Mouse (Mus musculus) brain, embryonic 14.5 days (tissue): ENCODE results near the gene Tmem274. TPM values are rescaled to one million over a fixed set of nuclear protein-coding genes. Genes with fewer than 3 reads are reported as not detected.

Experiments
- DNase-seq: peaks from one replicate; pipeline ENCODE4 v3.0.0-alpha.2; 2011; ENCODE audit warnings: low read depth
- CTCF ChIP-seq: fragments of 200-500 bp; IDR thresholded peaks from 2 replicates; pipeline ENCODE4 v1.5.1; 2012; ENCODE audit warnings: inconsistent platforms, mild to moderate bottlenecking, moderate library complexity, borderline replicate concordance; ENCODE audit not compliant: insufficient read depth, insufficient read length; ENCODE audit errors: extremely low read depth
- POLR2A ChIP-seq: fragments of 200-500 bp; IDR thresholded peaks from 2 replicates; pipeline ENCODE4 v1.6.1; 2012; ENCODE audit warnings: mild to moderate bottlenecking, inconsistent platforms, borderline replicate concordance; ENCODE audit not compliant: poor library complexity, insufficient read depth, insufficient read length, severe bottlenecking; ENCODE audit errors: extremely low read depth
- polyA plus RNA-seq: library from polyadenylated mRNA; depleted of rRNA; stranded (reverse); fragments of >200 nt; gene quantifications from 2 replicates; pipeline ENCODE4 v1.2.3, GENCODE M21; 2012

Gene Tmem274
- polyA plus RNA-seq, 1 experiment: not detected

- TF ChIP-seq CTCF (no peak), POLR2A (peak; percentile 44; the same call in 1 of the 2 replicates)
Measured at GRCm38 (mm10) chr4:149485053-149485824, 8.1 kb downstream of the Tmem274 start, which contains the start of the genes Nmnat1 and Lzic. Gene Nmnat1, minus strand, starts transcription at chr4:149485202. Gene Lzic, plus strand, starts transcription at chr4:149485229.

GRCm38 (mm10) chr4:149485825-149486206 is 8.6 kb downstream of the Tmem274 start:
- no peak for TF ChIP-seq POLR2A
- TF ChIP-seq CTCF: peak; percentile 12; the same call in 1 of the 2 replicates
- peak; percentile 57 for DNase-seq

More at GRCm38 (mm10) chr4:149485053-149485824, 8.1 kb downstream of the Tmem274 start, which contains the start of the genes Nmnat1 and Lzic:
- DNase-seq: peak; percentile 97

GRCm38 (mm10) chr4:149487729-149488128 is 10.6 kb downstream of the Tmem274 start:
- DNase-seq: no peak
- TF ChIP-seq POLR2A: no peak
- TF ChIP-seq CTCF: no peak

DNA sequence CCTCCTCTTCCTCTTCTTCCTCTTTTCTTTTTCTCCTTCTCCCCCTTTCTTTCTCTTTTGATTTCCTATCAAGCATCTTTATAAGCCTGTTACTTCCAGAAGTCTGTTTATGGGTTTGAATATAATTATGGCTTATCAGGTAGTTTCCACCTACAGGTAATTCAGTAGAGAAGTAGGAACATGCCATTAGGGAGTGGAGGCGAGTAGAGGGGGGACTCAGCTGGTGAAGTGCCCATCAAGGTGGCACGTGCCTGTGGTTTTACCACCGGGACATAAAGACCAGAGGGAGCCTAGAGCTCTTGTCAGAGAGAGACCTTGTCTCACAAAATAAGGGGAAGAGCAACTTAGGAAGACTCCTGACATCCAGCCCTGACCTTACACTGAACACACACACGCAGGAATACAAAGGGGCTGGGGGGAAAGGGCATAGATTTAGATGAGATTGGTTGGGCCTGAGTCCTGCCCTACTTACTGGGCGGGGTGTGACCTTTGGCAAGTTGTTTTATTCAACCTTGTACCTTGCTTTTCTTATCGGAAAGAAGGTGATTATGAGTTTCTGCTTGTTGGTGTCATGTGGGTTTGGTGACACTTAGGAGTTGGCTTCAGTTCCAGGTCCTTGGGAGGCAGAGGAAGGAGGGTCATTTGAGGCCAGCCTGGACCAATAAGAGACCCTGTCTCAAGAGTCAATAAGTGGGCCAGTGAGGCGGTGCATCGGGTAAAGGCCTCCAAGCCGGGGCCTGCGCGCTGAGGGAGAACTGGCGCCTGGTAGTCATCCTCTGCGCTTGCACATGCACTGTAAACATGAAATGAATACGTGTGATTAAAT is 12.4 kb downstream of the Tmem274 start:
- TF ChIP-seq POLR2A (no peak), CTCF (no peak)
- no peak for DNase-seq

DNA sequence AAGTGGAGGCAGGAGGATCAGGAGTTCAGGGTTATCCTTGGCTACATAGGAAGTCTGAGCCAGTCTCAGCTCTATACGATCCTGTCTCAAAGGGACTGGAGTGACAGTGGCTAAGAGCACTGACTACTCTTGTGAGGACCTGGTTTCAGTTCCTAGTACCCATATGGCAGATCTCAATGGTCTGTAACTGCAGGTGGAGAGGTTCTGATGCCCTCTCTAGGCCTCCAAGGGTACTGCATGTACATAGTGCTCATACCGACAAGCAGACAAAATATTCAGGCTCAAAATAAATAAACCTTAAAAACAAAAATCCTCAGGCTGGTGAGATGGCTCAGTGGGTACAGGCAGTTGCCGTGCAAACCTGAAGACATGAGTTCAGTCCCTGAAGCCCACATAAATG is 14.0 kb downstream of the Tmem274 start:
- TF ChIP-seq CTCF: no peak; the same call in 1 of the 2 replicates
- no peak for TF ChIP-seq POLR2A

GRCm38 (mm10) chr4:149496612-149497011 is 19.4 kb downstream of the Tmem274 start:
- peak; percentile 87 for DNase-seq

More for the DNA sequence above, 14.0 kb downstream of the Tmem274 start:
- no peak for DNase-seq

GRCm38 (mm10) chr4:149498901-149499300 is 21.7 kb downstream of the Tmem274 start:
- no peak for DNase-seq
- TF ChIP-seq POLR2A: no peak

More at GRCm38 (mm10) chr4:149496612-149497011, 19.4 kb downstream of the Tmem274 start:
- no peak for TF ChIP-seq CTCF
- TF ChIP-seq POLR2A: no peak

GRCm38 (mm10) chr4:149499790-149500189 is 22.6 kb downstream of the Tmem274 start:
- TF ChIP-seq POLR2A (no peak), CTCF (no peak)
- no peak for DNase-seq

DNA sequence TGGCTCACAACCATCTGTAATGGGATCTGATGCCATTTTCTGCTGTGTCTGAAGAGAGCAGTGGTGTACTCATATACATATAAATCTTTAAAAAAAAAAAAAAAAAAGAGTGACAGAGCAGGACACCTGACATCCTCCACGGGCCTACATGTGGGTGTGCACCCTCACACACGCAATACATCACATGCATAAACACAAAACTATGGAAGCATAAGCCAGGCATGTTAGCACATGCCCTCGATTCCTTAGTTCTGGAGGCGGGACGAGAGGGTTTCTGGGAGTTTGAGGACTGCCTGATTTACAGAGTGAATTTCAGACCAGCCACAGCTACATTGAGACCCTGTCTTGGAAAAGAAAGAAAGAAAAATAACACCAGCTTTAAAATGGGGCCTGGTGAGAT is 27.2 kb downstream of the Tmem274 start:
- no peak for DNase-seq
- TF ChIP-seq CTCF: no peak
- no peak for TF ChIP-seq POLR2A

DNA sequence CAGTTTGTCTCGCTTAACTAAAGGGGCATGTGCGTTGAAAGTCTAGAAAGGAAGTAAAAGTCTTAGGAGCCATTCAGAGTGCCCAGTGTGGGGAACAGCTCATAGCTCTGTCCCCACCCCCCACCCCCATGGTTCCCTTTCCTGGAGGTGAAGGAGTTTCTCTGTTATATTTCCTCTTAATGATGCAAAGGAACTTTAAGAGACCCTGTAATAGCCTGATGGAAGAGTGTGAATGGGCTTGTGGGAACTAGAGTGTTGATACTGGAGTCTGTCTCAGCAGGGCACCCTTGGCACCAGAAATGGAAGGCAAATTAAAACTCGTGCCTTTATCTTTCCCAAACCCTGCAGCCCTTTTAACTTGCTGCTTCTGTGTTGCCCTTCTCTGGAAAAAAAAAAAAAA is 27.7 kb downstream of the Tmem274 start:
- DNase-seq: peak; percentile 85

DNA sequence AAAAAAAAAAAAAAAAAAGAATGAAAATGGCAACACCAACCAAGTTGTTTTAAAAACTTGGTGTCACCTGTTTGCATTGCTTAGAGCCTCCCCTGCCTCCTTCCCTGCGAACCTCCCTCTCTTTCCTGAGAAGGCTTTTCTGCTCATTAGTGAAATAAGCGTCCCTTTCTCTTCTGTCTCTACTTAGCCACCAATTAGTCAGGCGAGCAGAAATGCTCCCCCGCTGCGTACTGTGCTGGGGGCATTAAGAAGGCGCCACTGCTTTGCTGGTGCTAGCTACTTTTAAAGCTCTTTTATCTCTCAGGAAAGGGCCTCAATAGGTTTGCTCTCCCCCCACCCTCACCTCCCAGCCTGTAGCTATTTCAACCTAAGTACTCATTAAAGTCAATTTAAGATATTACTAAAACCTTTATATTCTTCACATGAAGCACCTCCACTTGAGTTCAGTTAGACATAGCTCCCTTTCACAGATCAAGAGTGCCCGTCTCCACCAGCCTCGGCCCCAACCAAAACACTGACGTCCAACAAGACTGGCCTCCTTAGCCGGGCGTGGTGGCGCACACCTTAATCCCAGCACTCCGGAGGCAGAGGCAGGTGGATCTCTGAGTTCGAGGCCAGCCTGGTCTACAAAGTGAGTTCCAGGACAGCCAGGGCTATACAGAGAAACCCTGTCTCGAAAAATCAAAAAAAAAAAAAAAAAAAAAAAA is 28.2 kb downstream of the Tmem274 start:
- peak; percentile 92 for DNase-seq

More for the DNA sequence above, 27.7 kb downstream of the Tmem274 start:
- TF ChIP-seq CTCF: no peak
- TF ChIP-seq POLR2A: no peak

More for the DNA sequence above, 28.2 kb downstream of the Tmem274 start:
- TF ChIP-seq CTCF: no peak
